In the genomic region with DNA sequence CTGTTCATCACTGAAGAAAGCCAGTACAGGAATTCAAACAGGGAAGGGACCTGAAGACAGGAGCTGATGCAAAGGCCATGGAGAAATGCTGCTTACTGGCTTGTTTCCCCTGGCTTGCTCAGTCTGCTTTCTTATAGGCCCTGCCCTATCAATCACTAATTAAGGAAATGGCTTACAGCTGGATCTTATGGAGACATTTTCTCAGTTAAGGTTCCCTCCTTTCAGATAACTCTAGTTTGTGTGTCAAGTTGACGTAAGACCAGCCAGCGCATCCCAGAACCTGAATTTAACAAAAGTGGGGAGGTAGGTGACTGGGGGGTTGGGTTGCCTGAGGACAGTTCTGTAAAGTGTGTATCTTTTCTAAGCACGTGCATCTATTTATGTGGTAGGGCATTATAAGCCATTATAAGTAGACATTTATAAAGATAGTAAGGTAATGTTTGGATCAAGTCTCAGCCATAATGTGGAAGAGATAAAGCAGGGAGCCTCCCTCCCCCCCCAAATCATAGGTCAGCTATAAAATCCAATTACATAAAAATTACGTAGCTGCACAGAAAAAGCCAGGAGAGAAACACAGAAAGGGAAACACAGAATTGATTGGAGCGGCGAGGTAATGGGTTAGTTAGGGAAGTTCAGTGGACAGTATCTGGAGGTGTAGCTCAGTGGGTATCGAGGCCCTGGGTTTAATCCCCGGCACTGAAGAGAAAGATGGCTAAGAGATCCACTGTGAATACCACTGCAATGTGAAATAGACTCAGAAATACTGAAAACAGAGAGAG, we compare ENCODE assay signal across 24 mouse cellular contexts.
DNase-seq lines count a peak whose midpoint lies in the region; ATAC-seq and TF ChIP-seq lines count a peak whose summit lies in the region.
"Had no signal": no experiment of that assay in that cellular context is flagged by ENCODE, and none has a peak within 500 bp of the region (broad histone marks: within the 10 kb centered on the region; RNA-seq: fewer than 3 reads in every experiment).

No protein-coding gene starts in this region.

- no peak overlapping the region for H3K9ac ChIP-seq in midbrain, embryonic 11.5 days (ENCODE audit: low read length)
- no peak overlapping the region for H3K9ac ChIP-seq in heart, adult 2 months (ENCODE audit: low read depth, low read length)

- no peak for TF ChIP-seq EP300 in heart, adult 2 months (IDR thresholded peaks at IDR 0.05; ENCODE audit: insufficient read depth, low read depth, low read length)

- H3K79me2 ChIP-seq in heart, adult 2 months (replicated peaks; ENCODE audit: control insufficient read depth, insufficient read depth, low read length): no peaks in the 10 kb centered on the region

- WGBS in midbrain, embryonic 11.5 days: 91% methylated on average over 8 of the region's 8 CpGs
- 89% methylated on average over 8 of the region's 8 CpGs for WGBS in midbrain, embryonic 10.5 days
- 89% methylated on average over 8 of the region's 8 CpGs for WGBS in limb, embryonic 10.5 days
- 85% methylated on average over 8 of the region's 8 CpGs for WGBS in heart, embryonic 10.5 days
- WGBS in heart, adult 2 months: 92% methylated on average over 8 of the region's 8 CpGs

- no peak overlapping the region for H3K27ac ChIP-seq in midbrain, embryonic 11.5 days (ENCODE audit: low read depth, low read length)
- H3K27ac ChIP-seq in midbrain, embryonic 10.5 days (replicated peaks): no peak overlapping the region
- peak overlapping the region; percentile 75; the same call in 1 of the 2 replicates for H3K27ac ChIP-seq in limb, embryonic 10.5 days
- H3K27ac ChIP-seq in heart, embryonic 10.5 days: no peak overlapping the region
- H3K27ac ChIP-seq in heart, adult 2 months: no peak overlapping the region

- no peaks in the 10 kb centered on the region for H3K27me3 ChIP-seq in midbrain, embryonic 11.5 days (ENCODE audit: control insufficient read depth, insufficient read depth, low read length)
- H3K27me3 ChIP-seq in midbrain, embryonic 10.5 days (ENCODE audit: low read depth, poor library complexity, severe bottlenecking): no peaks in the 10 kb centered on the region
- H3K27me3 ChIP-seq in limb, embryonic 10.5 days (ENCODE audit: low read depth, poor library complexity, severe bottlenecking): no peaks in the 10 kb centered on the region
- no peaks in the 10 kb centered on the region for H3K27me3 ChIP-seq in heart, embryonic 10.5 days (ENCODE audit: insufficient read depth, poor library complexity, severe bottlenecking)
- H3K27me3 ChIP-seq in heart, adult 2 months (ENCODE audit: control insufficient read depth, insufficient read depth, low read length): no peaks in the 10 kb centered on the region
- H3K27me3 ChIP-seq: Patski had no signal

- no peak for TF ChIP-seq POLR2A in heart, adult 2 months (IDR thresholded peaks at IDR 0.05; ENCODE audit: insufficient read depth, low read depth, low read length)

- DNase-seq in midbrain, embryonic 11.5 days (ENCODE audit: low spot score, missing footprints): peak; percentile 69
- no peak for DNase-seq in midbrain, embryonic 10.5 days (ENCODE audit: low spot score)
- peak; percentile 94 for DNase-seq in 3T3-L1 (ENCODE audit: low read depth, low spot score)
- DNase-seq in adipocyte (ENCODE audit: low spot score): peak; percentile 92
- no peak for DNase-seq in limb, embryonic 10.5 days (ENCODE audit: low spot score)
- no peak for DNase-seq in heart, embryonic 10.5 days (ENCODE audit: low spot score)
- no peak for DNase-seq in heart, adult 2 months
- DNase-seq in T-cell, adult 2 months (ENCODE audit: low spot score): no peak
- DNase-seq: adrenal gland, adult 2 months; adrenal gland, adult 8-10 months; adrenal gland, postnatal 10 days; adrenal gland, postnatal 14 days; adrenal gland, postnatal 25 days; adrenal gland, postnatal 36 days; B cell, adult 2 months; cerebellum, adult 11 months; cerebellum, adult 11-12 months; cerebellum, adult 18-20 months; cerebellum, adult 2 months; cerebellum, adult 8-10 months had no signal

- ATAC-seq in midbrain, embryonic 11.5 days (ENCODE audit: low FRiP score): no peak
- ATAC-seq: activated CD4-positive, CD25-positive, alpha-beta regulatory T cell, adult 4 months; CD4-positive, CD25-positive, alpha-beta regulatory T cell, adult 4 months had no signal

- H3K36me3 ChIP-seq in midbrain, embryonic 11.5 days (ENCODE audit: control insufficient read depth, insufficient read depth, low read length): no peaks in the 10 kb centered on the region
- H3K36me3 ChIP-seq in midbrain, embryonic 10.5 days: no peaks in the 10 kb centered on the region
- no peaks in the 10 kb centered on the region for H3K36me3 ChIP-seq in limb, embryonic 10.5 days
- H3K36me3 ChIP-seq in heart, embryonic 10.5 days: no peaks in the 10 kb centered on the region
- H3K36me3 ChIP-seq in heart, adult 2 months (ENCODE audit: control insufficient read depth, insufficient read depth, low read length): no peaks in the 10 kb centered on the region
- H3K36me3 ChIP-seq: G1E had no signal

- TF ChIP-seq CTCF in heart, adult 2 months (IDR thresholded peaks at IDR 0.05): no peak

- H3K4me3 ChIP-seq in midbrain, embryonic 11.5 days (ENCODE audit: low read depth, low read length): no peak overlapping the region
- no peak overlapping the region for H3K4me3 ChIP-seq in midbrain, embryonic 10.5 days
- H3K4me3 ChIP-seq in limb, embryonic 10.5 days: no peak overlapping the region
- H3K4me3 ChIP-seq in heart, embryonic 10.5 days: no peak overlapping the region
- H3K4me3 ChIP-seq in heart, adult 2 months: no peak overlapping the region

- peaks cover 4% of the 10 kb centered on the region; the same call in 1 of the 2 replicates for H3K4me1 ChIP-seq in midbrain, embryonic 11.5 days (ENCODE audit: control insufficient read depth, insufficient read depth, low read length)
- H3K4me1 ChIP-seq in midbrain, embryonic 10.5 days: peaks cover 28% of the 10 kb centered on the region
- H3K4me1 ChIP-seq in limb, embryonic 10.5 days: peaks cover 64% of the 10 kb centered on the region
- H3K4me1 ChIP-seq in heart, embryonic 10.5 days: peaks cover 19% of the 10 kb centered on the region
- H3K4me1 ChIP-seq in heart, adult 2 months (ENCODE audit: control insufficient read depth, insufficient read depth, low read length): no peaks in the 10 kb centered on the region

- no peak overlapping the region for H3K4me2 ChIP-seq in midbrain, embryonic 11.5 days

- no peaks in the 10 kb centered on the region for H3K9me3 ChIP-seq in midbrain, embryonic 11.5 days (ENCODE audit: control insufficient read depth, low read length)
- no peaks in the 10 kb centered on the region for H3K9me3 ChIP-seq in midbrain, embryonic 10.5 days (replicated peaks)
- no peaks in the 10 kb centered on the region for H3K9me3 ChIP-seq in limb, embryonic 10.5 days (replicated peaks)
- H3K9me3 ChIP-seq in heart, embryonic 10.5 days: no peaks in the 10 kb centered on the region
- H3K9me3 ChIP-seq: G1E had no signal

- intact Hi-C loops in heart, adult 2 months (cut with DNase I): no loop called here

Comparison
In these comparisons a context has a peak if more than half of its experiments do, and no peak if none do; other contexts are left out.
1. DNase-seq: peak in midbrain, embryonic 11.5 days (single experiment), 3T3-L1 (single experiment) and adipocyte (single experiment); none in midbrain, embryonic 10.5 days (single experiment), limb, embryonic 10.5 days (single experiment), heart, embryonic 10.5 days (single experiment), heart, adult 2 months (0 of 2) and T-cell, adult 2 months (single experiment).